Mouse (Mus musculus) stomach, embryonic 15.5 days (tissue): ENCODE results near the gene Smg6. TPM values are rescaled to one million over a fixed set of nuclear protein-coding genes. Genes with fewer than 3 reads are reported as not detected.

ENCODE experiments used
- ATAC-seq: fragments of 200-750 bp; cut with Nextera tagmentation; 2 replicates; pipeline ENCODE4 v1.8.0; 2017; ENCODE audit warnings: low read depth, moderate number of reproducible peaks, moderate TSS enrichment; ENCODE audit not compliant: insufficient read depth, low FRiP score
- H3K27ac ChIP-seq: fragments of 300-500 bp; sonication (generic); 2 replicates; pipeline ENCODE4 v1.5.1; 2015; ENCODE audit warnings: mild to moderate bottlenecking, inconsistent platforms
- H3K27me3 ChIP-seq: fragments of 300-500 bp; sonication (generic); replicated peaks from 2 replicates; pipeline ENCODE4 v1.6.1; 2015; ENCODE audit warnings: inconsistent platforms
- H3K36me3 ChIP-seq: fragments of 300-500 bp; sonication (generic); 2 replicates; pipeline ENCODE4 v1.6.1; 2015; ENCODE audit warnings: inconsistent platforms
- H3K4me1 ChIP-seq: fragments of 300-500 bp; sonication (generic); 2 replicates; pipeline ENCODE4 v1.6.1; 2015; ENCODE audit warnings: inconsistent platforms
- H3K4me2 ChIP-seq: fragments of 300-500 bp; sonication (generic); 2 replicates; pipeline ENCODE4 v1.6.1; 2015; ENCODE audit warnings: mild to moderate bottlenecking, inconsistent platforms
- H3K4me3 ChIP-seq: fragments of 300-500 bp; sonication (generic); replicated peaks from 2 replicates; pipeline ENCODE4 v1.5.1; 2015; ENCODE audit warnings: inconsistent platforms
- H3K9ac ChIP-seq: fragments of 300-500 bp; sonication (generic); 2 replicates; pipeline ENCODE4 v1.6.1; 2015; ENCODE audit warnings: inconsistent platforms
- H3K9me3 ChIP-seq: fragments of 300-500 bp; sonication (generic); 2 replicates; pipeline ENCODE4 v1.6.1; 2016; ENCODE audit warnings: inconsistent platforms
- WGBS: fragments of 180-500 bp; shearing (Covaris S2); methylation state at CpG from one replicate; pipeline ENCODE4 v1.1.7; 2015; 5-methylcytosine and 5-hydroxymethylcytosine counted together
- polyA plus RNA-seq: library from polyadenylated mRNA; unstranded; fragments of >200 nt; fragmentation: Nextera tagmentation; extraction: Ambion mirVana; gene quantifications from 2 replicates; pipeline ENCODE4 v1.2.1, GENCODE M21; 2015

Smg6 gene
- polyA plus RNA-seq, 1 experiment from 2014 or later, result 14.4 TPM

- 48% methylated on average over 8 of the region's 8 CpGs for WGBS
- no peaks in the 10 kb centered on the region for H3K4me1 ChIP-seq
- H3K36me3 ChIP-seq, result no peaks in the 10 kb centered on the region
- 0 out of 2 replicates have a peak, but pooled peaks cover 9% of the 10 kb centered on the region for H3K27me3 ChIP-seq
- no peak overlapping the region for H3K4me3 ChIP-seq
- H3K27ac ChIP-seq, result no peak overlapping the region
- H3K9me3 ChIP-seq, result no peaks in the 10 kb centered on the region
- no peak overlapping the region for H3K4me2 ChIP-seq
- H3K9ac ChIP-seq, result no peak overlapping the region
- ATAC-seq, result no peak
Observed at GRCm38 (mm10) chr11:75201721-75202120, 276.1 kb downstream of the Smg6 start.

DNA sequence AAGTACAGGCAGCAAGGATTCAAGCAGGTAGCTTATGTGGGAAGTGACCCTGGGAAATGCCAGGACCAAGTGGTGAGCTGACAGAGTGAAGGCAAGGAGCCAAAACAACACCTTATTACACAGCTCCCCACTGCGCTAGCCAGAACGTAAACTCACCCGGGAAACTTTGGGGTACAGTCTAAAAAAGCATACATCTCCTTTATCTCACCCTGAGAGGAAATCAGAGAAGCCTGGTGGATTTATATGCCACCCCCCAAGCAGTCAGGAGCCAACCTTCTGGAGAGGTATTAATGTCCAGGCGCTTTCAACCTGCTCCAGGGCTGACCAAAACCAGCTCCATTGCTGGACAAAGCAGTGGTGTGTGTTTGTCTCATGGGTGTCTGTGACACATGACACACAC is 278.3 kb downstream of the Smg6 start:
- no peaks in the 10 kb centered on the region for H3K9me3 ChIP-seq
- no peaks in the 10 kb centered on the region for H3K4me1 ChIP-seq
- no peak overlapping the region for H3K27ac ChIP-seq
- H3K9ac ChIP-seq, result no peak overlapping the region
- no peaks in the 10 kb centered on the region for H3K27me3 ChIP-seq
- no peaks in the 10 kb centered on the region for H3K36me3 ChIP-seq
- no peak for ATAC-seq
- 84% methylated on average over 4 of the region's 4 CpGs for WGBS
- H3K4me3 ChIP-seq, result no peak overlapping the region
- H3K4me2 ChIP-seq, result no peak overlapping the region

DNA sequence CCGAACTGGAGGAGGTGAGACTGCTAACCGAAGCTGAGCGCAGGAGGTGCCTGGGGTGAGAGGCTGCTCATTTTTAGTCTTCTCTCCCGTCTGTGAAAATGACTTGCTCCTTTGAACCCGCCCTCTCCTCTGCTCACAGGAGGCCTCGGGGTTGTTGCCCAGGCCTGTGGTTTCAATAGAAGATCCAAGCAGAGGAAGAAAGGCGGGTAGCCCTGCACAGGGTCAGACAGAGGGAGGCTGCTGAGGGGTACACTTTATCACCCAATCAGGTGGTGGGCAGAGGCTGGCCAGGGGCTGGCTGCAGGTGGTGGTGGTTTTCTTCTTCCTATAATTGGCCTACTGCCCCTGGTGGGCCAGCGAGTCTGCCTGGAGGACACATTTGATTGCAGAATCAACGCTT is 278.8 kb downstream of the Smg6 start:
- Histone ChIP-seq H3K9ac (no peak overlapping the region), H3K4me3 (no peak overlapping the region), H3K4me2 (no peak overlapping the region), H3K27me3 (no peaks in the 10 kb centered on the region), H3K36me3 (no peaks in the 10 kb centered on the region), H3K9me3 (no peaks in the 10 kb centered on the region), H3K4me1 (no peaks in the 10 kb centered on the region), H3K27ac (no peak overlapping the region)
- 62% methylated on average over 9 of the region's 9 CpGs for WGBS
- no peak for ATAC-seq

DNA sequence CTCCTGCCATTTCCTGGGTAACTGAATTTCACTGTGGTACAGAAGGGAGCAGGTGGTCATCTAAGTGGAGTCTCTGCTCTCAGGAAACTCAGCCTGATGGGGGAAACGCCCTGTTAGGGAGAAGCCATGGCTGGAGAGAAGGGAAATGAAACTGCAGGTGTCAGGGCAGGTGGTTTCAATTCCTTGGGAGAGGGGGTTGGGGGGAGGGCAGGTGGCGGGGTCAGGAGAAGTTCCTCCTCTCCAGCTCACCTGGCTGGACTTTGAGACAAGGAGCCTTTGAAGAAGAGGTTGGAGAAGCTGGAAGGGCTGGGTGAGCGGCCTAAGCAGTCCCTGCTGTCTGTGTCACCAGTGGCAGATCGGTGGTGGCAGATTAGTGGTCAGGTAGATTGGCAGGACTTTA is 280.7 kb downstream of the Smg6 start:
- ATAC-seq, result no peak
- no peak overlapping the region for H3K27ac ChIP-seq

GRCm38 (mm10) chr11:75209363-75209762 is 283.7 kb downstream of the Smg6 start:
- 69% methylated on average over 4 of the region's 4 CpGs for WGBS
- H3K4me3 ChIP-seq, result no peak overlapping the region
- no peaks in the 10 kb centered on the region for H3K27me3 ChIP-seq
- no peaks in the 10 kb centered on the region for H3K36me3 ChIP-seq
- H3K27ac ChIP-seq, result no peak overlapping the region
- H3K9ac ChIP-seq, result no peak overlapping the region
- no peaks in the 10 kb centered on the region for H3K9me3 ChIP-seq
- H3K4me2 ChIP-seq, result no peak overlapping the region
- ATAC-seq, result no peak
- peaks cover 24% of the 10 kb centered on the region; the same call in 1 of the 2 replicates for H3K4me1 ChIP-seq

More for the DNA sequence above, 280.7 kb downstream of the Smg6 start:
- no peak overlapping the region for H3K4me2 ChIP-seq
- H3K4me1 ChIP-seq, result 0 out of 2 replicates have a peak, but pooled peaks cover 2% of the 10 kb centered on the region
- no peaks in the 10 kb centered on the region for H3K9me3 ChIP-seq
- H3K27me3 ChIP-seq, result no peaks in the 10 kb centered on the region
- no peaks in the 10 kb centered on the region for H3K36me3 ChIP-seq
- no peak overlapping the region for H3K9ac ChIP-seq
- WGBS, result 67% methylated on average over 4 of the region's 4 CpGs
- H3K4me3 ChIP-seq, result no peak overlapping the region

DNA sequence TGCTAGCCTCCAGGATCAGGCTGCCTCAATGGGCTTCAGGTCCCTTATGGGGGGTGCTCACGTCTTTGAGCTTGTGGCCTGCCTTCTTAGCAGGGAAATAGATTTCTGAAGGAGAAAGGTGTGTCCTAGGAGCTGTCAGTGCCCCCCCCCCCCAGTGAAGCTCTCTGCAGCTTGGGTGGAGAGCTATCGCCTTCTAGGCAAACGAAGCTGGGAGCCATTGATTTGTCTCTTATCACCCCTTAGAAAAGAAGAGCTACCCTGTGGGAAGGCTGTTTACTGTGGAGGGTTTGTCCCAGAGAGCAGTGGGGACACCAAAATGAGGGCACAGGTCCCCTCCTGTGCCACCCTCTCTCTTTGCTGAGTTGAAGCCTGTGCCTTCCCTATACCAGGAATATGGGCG is 284.5 kb downstream of the Smg6 start:
- Histone ChIP-seq H3K4me3 (no peak overlapping the region), H3K4me1 (peaks cover 24% of the 10 kb centered on the region; the same call in 1 of the 2 replicates), H3K9me3 (no peaks in the 10 kb centered on the region), H3K27ac (no peak overlapping the region), H3K4me2 (no peak overlapping the region), H3K27me3 (no peaks in the 10 kb centered on the region), H3K9ac (no peak overlapping the region), H3K36me3 (no peaks in the 10 kb centered on the region)
- WGBS, result 66% methylated on average over 4 of the region's 4 CpGs
- ATAC-seq, result no peak

- H3K9me3 ChIP-seq, result no peaks in the 10 kb centered on the region
- no peak overlapping the region for H3K4me2 ChIP-seq
- H3K36me3 ChIP-seq, result no peaks in the 10 kb centered on the region
- no peak overlapping the region for H3K4me3 ChIP-seq
- H3K27ac ChIP-seq, result no peak overlapping the region
- 61% methylated on average over 6 of the region's 6 CpGs for WGBS
- no peaks in the 10 kb centered on the region for H3K27me3 ChIP-seq
- peaks cover 24% of the 10 kb centered on the region; the same call in 1 of the 2 replicates for H3K4me1 ChIP-seq
- ATAC-seq, result no peak
- no peak overlapping the region for H3K9ac ChIP-seq
Observed at GRCm38 (mm10) chr11:75210755-75211154, 285.1 kb downstream of the Smg6 start.

- ATAC-seq, result no peak
- H3K36me3 ChIP-seq, result no peaks in the 10 kb centered on the region
- WGBS, result 59% methylated on average over 8 of the region's 8 CpGs
- H3K9me3 ChIP-seq, result no peaks in the 10 kb centered on the region
- H3K27me3 ChIP-seq, result no peaks in the 10 kb centered on the region
- peak overlapping the region; percentile 79 for H3K27ac ChIP-seq
- no peak overlapping the region for H3K9ac ChIP-seq
- no peak overlapping the region for H3K4me2 ChIP-seq
- peaks cover 24% of the 10 kb centered on the region; the same call in 1 of the 2 replicates for H3K4me1 ChIP-seq
- no peak overlapping the region for H3K4me3 ChIP-seq
Observed at GRCm38 (mm10) chr11:75212031-75212667, 286.5 kb downstream of the Smg6 start.

DNA sequence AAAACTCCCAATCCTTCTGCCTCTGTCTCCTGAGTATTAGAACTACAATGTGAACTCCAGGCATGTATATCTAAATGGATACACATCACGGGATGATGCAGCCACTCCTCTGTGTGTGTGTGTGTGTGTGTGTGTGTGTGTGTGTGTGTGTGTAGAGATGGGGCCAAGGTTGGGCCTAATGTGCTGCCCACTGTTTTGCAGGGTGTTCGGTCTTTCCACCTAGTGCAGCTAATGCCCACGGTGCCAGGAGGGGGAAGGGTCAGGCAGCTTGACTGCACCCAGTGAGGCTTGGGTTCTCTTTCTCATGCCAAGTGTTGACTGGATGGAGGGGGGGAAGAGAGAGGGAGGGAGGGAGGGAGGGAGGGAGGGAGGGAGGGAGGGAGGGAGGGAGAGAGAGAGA is 287.3 kb downstream of the Smg6 start:
- ATAC-seq, result no peak

DNA sequence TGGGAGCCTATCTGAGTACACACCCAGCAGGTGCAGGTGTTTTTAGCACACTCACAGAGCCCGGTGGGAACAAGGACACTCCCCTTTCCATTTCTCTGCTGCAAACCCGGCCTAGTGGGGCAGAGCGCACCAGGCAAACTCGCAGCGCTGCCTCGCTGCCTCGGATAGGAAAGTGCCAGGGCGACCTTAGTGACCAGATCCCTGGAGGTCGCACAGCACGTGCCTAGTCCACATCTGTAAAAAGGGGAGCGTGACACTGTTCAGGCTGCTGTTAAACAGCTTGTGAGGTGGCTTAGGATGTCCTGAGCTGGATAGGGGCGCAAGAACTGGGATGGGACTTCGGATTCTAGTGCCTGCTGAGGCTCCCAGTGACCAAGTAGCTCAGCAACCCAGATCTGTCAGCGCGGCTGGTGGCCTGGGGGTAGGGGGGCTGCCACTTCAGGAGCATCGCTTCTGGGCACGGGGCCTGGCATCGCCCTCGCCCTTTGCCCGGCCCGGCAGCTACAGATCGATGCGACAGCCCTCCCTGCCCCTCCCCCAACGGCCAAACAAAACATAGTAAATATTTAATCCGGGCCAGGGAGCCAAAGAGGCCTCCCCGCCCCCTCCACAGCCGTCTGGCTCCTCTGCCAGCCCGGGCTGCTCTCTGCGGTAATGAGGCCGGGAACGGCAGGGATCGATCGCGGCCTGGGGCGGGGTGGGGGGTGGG is 287.9 kb downstream of the Smg6 start:
- WGBS, result 11% methylated on average over 35 of the region's 35 CpGs
- H3K9ac ChIP-seq, result no peak overlapping the region
- peaks cover 24% of the 10 kb centered on the region; the same call in 1 of the 2 replicates for H3K4me1 ChIP-seq
- no peaks in the 10 kb centered on the region for H3K36me3 ChIP-seq
- ATAC-seq, result peak; percentile 82
- no peaks in the 10 kb centered on the region for H3K27me3 ChIP-seq
- no peaks in the 10 kb centered on the region for H3K9me3 ChIP-seq
- H3K27ac ChIP-seq, result peak overlapping the region; percentile 80
- H3K4me2 ChIP-seq, result peak overlapping the region; percentile 62
- peak overlapping the region; percentile 26 for H3K4me3 ChIP-seq

More for the DNA sequence above, 287.3 kb downstream of the Smg6 start:
- WGBS, result 58% methylated on average over 2 of the region's 3 CpGs
- H3K36me3 ChIP-seq, result no peaks in the 10 kb centered on the region
- H3K27ac ChIP-seq, result peak overlapping the region; percentile 79
- no peaks in the 10 kb centered on the region for H3K27me3 ChIP-seq
- no peak overlapping the region for H3K4me3 ChIP-seq
- no peaks in the 10 kb centered on the region for H3K9me3 ChIP-seq
- no peak overlapping the region for H3K4me2 ChIP-seq
- peaks cover 24% of the 10 kb centered on the region; the same call in 1 of the 2 replicates for H3K4me1 ChIP-seq
- no peak overlapping the region for H3K9ac ChIP-seq
